Mouse (Mus musculus): ENCODE data around the gene Minpp1. TPM values are rescaled to one million over a fixed set of nuclear protein-coding genes. Genes with fewer than 3 reads are reported as not detected.
"Not testable (repeated sequence)": the region's sequence is repeated elsewhere in the genome, so short reads cannot be mapped to it uniquely, and the experiment has no call there.

Minpp1 gene
- total RNA-seq (2021) = 10 to 100 TPM; 23.0 to 25.6 TPM
- long read RNA-seq, experiment 1, transcript Minpp1-201 (5 exons, 2,613 nt) = major isoform, 113 of 118 reads
- long read RNA-seq, experiment 1, partial matches to known transcripts = 2 of 118 reads
- long read RNA-seq, experiment 1, other reads (novel, unspliced or antisense) = 3 of 118 reads
- long read RNA-seq, experiment 2, transcript Minpp1-201 (5 exons, 2,613 nt) = major isoform, 78 of 81 reads
- long read RNA-seq, experiment 2, partial matches to known transcripts = 1 of 81 reads
- long read RNA-seq, experiment 2, other reads (novel, unspliced or antisense) = 2 of 81 reads

DNA sequence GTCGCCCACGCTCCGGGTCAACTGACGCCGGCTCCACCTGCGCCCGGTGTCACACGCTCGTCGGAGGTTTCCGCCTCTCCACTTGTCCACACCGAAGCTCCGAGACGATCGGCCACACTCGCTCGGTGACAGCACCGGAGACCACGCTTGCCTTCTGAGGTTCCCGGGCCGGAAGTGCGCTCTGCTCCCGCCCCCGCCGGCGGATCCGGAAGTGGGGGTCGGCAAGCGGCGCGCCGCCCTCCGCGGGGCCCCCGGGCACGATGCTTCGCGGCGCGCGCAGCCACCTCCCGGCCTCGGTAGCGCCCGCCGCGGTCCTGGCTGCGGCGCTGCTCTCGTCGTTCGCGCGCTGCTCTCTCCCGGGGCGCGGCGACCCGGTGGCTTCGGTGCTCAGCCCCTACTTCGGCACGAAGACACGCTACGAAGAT, at the start of gene Minpp1:
Gene Minpp1 (plus strand): TSS at position 89 of the 425 bp plus-strand sequence.
- DNase-seq = peak; percentile 86

DNA sequence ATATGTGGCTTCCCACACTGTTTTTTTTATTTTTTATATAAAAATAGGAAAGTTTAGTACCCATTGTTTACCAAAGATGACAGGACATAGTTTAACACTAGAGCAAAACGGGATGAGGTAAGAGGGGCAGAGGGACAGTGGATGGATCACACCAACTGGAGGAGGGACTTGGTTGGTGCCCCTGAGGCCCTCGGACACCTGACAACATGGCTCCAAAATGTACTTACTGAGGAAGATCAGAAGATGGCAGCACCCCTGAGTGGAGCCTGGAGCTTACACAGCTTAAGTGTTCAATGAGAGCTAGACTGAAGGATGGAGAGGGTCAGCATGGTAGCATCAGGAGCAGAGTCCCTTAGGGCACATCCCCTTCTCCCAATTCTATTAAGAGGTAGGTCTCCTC, 46.2 kb upstream of the Minpp1 start:
- DNase-seq = no peak

DNA sequence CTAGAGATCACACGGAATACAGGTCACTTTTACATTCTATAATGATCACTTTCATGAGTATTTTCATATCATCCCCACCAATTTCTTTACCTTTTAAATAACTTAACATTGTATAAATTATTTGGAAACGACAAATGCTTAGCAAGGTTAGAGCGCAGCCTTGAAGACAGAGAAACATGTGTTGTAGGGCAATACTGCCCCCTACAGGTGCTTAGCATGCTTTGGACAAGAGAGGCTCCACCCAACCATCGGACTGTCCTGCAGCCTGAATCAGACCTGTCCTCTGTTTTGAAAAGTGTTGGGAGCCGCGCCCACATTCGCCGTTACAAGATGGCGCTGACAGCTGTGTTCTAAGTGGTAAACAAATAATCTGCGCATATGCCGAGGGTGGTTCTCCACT, 44.0 kb upstream of the Minpp1 start:
- no peak for DNase-seq

DNA sequence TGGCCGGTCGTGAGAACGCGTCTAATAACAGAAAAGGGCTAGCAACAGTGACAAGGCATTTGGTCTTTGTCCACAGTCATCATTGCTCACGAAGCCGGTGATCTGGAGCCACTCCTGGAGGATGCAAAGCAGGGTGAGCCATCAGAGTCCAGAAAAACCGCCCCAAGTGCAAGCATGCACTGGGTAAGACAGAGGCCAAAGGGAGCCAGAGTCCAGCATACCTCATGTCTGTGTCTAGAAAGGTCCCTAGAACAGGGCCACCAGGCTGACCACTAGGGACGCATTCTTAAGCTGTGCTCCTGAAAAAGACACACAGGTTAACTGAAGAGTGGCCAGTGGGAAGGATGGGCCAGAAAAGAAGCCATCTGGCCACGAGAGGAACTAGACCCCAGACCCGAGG, 36.6 kb upstream of the Minpp1 start:
- DNase-seq = no peak

- DNase-seq = no peak
Observed at GRCm38 (mm10) chr19:32452231-32452630, 33.3 kb upstream of the Minpp1 start.

- no peak for DNase-seq
Observed at GRCm38 (mm10) chr19:32456744-32457143, 28.8 kb upstream of the Minpp1 start.

DNA sequence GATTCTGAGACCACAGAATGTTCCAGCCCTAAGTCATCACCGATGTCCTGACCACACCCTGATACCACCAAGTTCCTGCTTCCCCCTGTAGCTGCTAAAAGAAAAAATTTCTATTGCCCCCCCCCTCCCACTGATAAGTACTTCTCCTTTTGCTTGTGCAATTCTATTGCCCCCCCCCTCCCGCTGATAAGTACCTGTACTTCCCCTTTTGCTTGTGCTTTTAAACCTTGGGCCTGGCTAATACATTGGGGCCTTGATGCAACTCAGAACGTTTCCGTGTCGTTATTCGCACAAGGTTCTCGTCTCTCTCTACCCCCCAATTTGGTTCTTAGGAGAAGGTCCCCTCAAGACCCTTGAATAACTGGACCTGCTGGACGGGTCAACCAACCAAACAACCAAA, 27.9 kb upstream of the Minpp1 start:
- not testable (repeated sequence) for DNase-seq

GRCm38 (mm10) chr19:32463037-32463436, 22.5 kb upstream of the Minpp1 start:
- DNase-seq = no peak

DNA sequence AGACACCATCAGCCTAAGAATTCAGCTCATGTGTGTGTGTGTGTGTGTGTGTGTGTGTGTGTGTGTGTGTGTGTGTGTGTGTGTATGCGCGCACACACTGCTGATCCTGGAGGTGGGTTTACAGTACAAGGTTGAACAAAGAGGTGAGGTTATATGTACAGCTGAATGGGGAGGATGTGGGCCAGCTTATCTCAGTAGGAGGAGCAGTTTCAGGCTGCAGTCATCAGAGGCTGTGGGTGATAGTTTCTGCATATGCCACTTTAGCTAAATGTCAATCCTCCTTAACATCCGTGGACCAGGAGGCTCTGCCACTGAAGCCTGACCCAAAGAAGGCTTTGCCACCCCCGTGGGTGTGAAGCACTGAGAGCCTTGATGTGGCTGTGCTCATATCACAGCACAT, 20.3 kb upstream of the Minpp1 start:
- DNase-seq = no peak

DNA sequence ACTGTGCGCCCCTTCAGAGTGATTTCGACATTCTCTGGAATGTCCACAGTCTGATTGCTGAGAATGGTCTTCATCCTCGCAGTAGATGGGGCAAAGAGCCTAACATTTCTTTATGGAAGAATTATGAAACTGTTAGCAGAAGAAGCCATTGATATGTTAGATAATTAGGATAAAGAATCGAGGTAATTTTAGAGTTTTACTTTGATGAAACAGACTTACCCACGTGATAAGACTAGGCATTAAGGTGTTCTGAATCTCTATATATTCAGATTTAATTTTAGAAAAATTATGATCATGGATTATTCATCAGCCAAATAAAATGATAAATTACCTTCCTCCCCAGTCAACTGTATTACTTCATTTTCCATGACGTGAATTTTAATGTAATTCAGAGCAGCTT, 19.1 kb upstream of the Minpp1 start, which contains the start of gene Rpl9-ps6:
Gene Rpl9-ps6 (minus strand): TSS at position 101 of the 400 bp plus-strand sequence.
- no peak for DNase-seq

- DNase-seq = no peak
Observed at GRCm38 (mm10) chr19:32467325-32467724, 18.2 kb upstream of the Minpp1 start.

- peak; percentile 23 for DNase-seq
Observed at GRCm38 (mm10) chr19:32470059-32470497, 15.5 kb upstream of the Minpp1 start.

GRCm38 (mm10) chr19:32470570-32471263, 14.9 kb upstream of the Minpp1 start:
- DNase-seq = no peak

DNA sequence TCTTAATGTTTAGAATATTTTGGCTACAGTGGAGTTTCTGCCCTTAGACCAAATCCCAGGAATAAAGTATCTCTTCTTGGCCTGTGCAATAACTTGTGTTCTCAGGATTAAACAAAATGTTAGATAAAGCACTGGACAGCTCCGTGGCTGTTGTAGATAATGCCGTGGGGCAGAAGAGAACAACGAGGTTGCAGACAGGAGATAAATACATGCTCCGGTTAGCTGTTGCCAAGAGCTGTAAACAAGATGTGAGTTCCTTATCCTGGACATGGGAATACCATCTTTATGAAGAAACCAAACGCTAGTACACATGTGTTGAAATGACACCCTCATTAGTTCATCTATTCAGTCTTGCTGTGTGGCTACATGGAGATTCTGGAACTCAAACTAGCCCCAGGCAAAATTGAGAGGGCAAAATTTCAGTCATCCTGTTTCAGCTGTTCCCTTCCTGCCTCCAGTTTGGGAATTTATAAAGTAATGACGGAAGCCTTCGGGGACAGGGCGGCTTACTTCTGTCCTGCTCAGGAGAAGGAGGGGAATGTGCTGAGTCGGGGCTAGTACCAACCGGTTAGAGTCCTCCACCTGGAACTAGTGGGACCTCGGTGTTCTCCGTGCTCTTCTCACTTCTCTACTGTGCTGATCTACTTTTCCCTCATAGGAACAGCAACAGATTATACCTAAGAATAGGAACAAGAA, 9.4 kb upstream of the Minpp1 start:
- DNase-seq = no peak

GRCm38 (mm10) chr19:32476712-32477052, 8.9 kb upstream of the Minpp1 start:
- DNase-seq = no peak

DNA sequence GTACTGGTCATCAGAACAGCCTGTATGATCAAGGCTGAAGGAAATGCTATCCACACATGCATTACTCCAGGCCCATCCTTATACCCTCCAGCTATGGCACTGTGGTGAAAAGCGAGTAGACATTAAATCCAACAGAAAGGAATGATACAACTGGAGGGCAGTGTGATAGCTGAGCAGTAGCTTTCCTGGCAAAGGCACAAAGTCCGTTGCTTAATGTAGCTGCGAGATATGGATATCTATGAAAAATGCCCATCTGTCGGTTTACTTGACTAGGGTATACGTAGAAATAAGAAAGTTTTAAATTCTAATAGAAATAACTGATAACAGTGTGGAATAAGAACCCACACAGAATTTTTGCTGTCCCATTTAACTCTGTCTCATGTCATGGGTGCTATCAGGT, 5.3 kb upstream of the Minpp1 start:
- DNase-seq = no peak

- no peak for DNase-seq
Observed at GRCm38 (mm10) chr19:32480791-32481442, 4.7 kb upstream of the Minpp1 start.

DNA sequence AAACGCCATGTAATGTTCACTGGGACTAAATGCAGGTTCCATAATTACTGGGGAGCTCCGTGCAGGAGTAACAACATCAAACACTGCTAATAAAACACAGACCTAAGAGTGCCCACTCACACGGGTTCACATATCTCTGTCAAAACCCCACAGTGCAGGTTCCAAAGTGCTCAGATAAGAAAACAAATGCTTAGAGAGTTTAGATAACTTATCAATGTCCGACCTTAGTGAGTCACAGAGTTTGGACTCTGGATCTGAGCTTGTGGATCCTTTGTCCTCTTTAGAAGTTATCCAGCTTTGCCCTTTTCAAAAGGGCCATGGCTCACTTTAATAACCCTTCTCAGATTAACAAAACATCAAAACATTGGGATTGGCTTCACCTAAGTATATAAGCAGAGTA, 4.1 kb upstream of the Minpp1 start:
- DNase-seq = no peak

DNA sequence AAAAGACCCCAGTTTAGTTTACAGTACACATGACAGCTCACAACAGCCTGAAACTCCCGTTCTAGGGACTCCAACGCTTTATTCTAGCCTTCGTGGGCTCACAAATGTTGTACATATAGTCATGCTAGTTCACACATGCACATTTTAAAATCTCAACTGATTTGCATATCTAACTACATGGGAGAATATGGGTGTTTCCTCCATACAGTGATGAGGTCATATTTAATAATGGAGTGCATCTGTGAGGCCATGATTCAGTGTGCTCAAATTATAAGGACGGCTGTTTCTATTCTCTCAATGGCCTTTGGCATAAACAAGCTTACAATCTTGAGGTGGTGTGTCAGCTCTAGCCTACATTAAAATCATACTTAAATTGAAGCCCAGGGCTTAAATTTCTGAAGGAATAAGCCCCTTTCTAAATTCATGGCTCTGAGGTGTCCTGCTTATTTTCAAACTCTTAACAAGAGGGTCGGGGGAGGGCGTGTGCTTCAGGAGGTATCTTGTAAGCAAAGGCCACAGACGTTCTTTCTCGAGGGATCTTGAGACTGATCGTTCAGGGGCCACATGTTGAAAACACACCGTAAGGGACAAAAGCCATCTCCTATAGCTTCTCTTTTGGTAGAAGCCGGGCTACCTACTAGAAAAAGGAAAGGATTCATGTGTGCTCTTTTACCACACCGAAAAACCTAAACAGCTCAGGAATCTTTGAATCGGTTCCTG, 468 bp upstream of the Minpp1 start:
- DNase-seq = no peak

DNA sequence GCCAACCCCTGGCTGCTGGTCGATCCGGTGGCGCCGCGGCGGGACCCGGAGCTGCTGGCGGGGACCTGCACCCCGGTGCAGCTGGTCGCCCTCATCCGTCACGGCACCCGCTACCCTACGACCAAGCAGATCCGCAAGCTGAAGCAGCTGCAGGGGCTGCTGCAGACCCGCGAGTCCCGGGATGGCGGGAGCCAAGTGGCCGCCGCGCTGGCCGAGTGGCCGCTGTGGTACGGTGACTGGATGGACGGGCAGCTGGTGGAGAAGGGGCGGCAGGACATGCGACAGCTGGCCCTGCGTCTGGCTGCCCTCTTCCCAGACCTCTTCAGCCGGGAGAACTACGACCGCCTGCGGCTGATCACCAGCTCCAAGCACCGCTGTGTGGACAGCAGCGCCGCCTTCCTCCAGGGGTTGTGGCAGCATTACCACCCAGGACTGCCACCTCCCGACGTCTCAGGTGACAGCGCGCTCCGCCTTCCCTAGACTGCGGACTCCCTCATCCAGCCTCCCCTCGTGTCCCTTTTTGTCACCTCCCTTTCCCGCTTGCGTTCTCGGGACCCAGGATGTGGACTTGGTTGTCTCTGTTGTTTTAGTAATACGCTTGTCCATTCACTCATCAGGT, 646 bp downstream of the Minpp1 start:
- peak; percentile 43 for DNase-seq

- DNase-seq = no peak
Observed at GRCm38 (mm10) chr19:32487595-32488255, 2.2 kb downstream of the Minpp1 start.

All from gastrocnemius, postnatal 10 days (tissue).